Mouse (Mus musculus): Measurements from ENCODE around the gene 0610010F05Rik. TPM values are rescaled to one million over a fixed set of nuclear protein-coding genes. Genes with fewer than 3 reads are reported as not detected.
"Not testable (repeated sequence)": the region's sequence is repeated elsewhere in the genome, so short reads cannot be mapped to it uniquely, and the experiment has no call there.

Gene 0610010F05Rik
- polyA plus RNA-seq, 1 experiment from 2014 or later: 172 TPM

GRCm38 (mm10) chr11:23630664-23631063 is 2.8 kb downstream of the 0610010F05Rik start:
- no peak for ATAC-seq (ENCODE audit: low read depth)
- no peak overlapping the region for H3K4me2 ChIP-seq (ENCODE audit: low read depth, low read length)
- no peaks in the 10 kb centered on the region for H3K9me3 ChIP-seq (ENCODE audit: control insufficient read depth, low read length)

GRCm38 (mm10) chr11:23618995-23619394 is 14.4 kb downstream of the 0610010F05Rik start:
- 86% methylated on average over 5 of the region's 5 CpGs for WGBS
- no peak for ATAC-seq (ENCODE audit: low read depth)
- Histone ChIP-seq H3K27me3 (ENCODE audit: control insufficient read depth, insufficient read depth, low read length) (no peaks in the 10 kb centered on the region), H3K27ac (ENCODE audit: low read depth, low read length) (no peak overlapping the region), H3K36me3 (ENCODE audit: control insufficient read depth, insufficient read depth, low read length) (peaks cover 18% of the 10 kb centered on the region), H3K4me3 (ENCODE audit: low read depth, low read length) (no peak overlapping the region), H3K4me1 (ENCODE audit: control insufficient read depth, insufficient read depth, low read length) (no peaks in the 10 kb centered on the region), H3K9me3 (ENCODE audit: control insufficient read depth, low read length) (no peaks in the 10 kb centered on the region), H3K4me2 (ENCODE audit: low read depth, low read length) (no peak overlapping the region), H3K9ac (replicated peaks; ENCODE audit: low read depth, low read length) (no peak overlapping the region)

More at GRCm38 (mm10) chr11:23630664-23631063, 2.8 kb downstream of the 0610010F05Rik start:
- Histone ChIP-seq H3K4me3 (ENCODE audit: low read depth, low read length) (no peak overlapping the region), H3K9ac (replicated peaks; ENCODE audit: low read depth, low read length) (no peak overlapping the region), H3K27ac (ENCODE audit: low read depth, low read length) (no peak overlapping the region), H3K36me3 (ENCODE audit: control insufficient read depth, insufficient read depth, low read length) (peaks cover 9% of the 10 kb centered on the region), H3K27me3 (ENCODE audit: control insufficient read depth, insufficient read depth, low read length) (no peaks in the 10 kb centered on the region), H3K4me1 (ENCODE audit: control insufficient read depth, insufficient read depth, low read length) (peaks cover 5% of the 10 kb centered on the region; the same call in 1 of the 2 replicates)

GRCm38 (mm10) chr11:23614546-23614945 is 18.9 kb downstream of the 0610010F05Rik start:
- Histone ChIP-seq H3K27ac (ENCODE audit: low read depth, low read length) (no peak overlapping the region), H3K4me2 (ENCODE audit: low read depth, low read length) (no peak overlapping the region), H3K36me3 (ENCODE audit: control insufficient read depth, insufficient read depth, low read length) (peaks cover 30% of the 10 kb centered on the region), H3K4me3 (ENCODE audit: low read depth, low read length) (no peak overlapping the region), H3K27me3 (ENCODE audit: control insufficient read depth, insufficient read depth, low read length) (no peaks in the 10 kb centered on the region), H3K9me3 (ENCODE audit: control insufficient read depth, low read length) (no peaks in the 10 kb centered on the region), H3K4me1 (ENCODE audit: control insufficient read depth, insufficient read depth, low read length) (no peaks in the 10 kb centered on the region), H3K9ac (replicated peaks; ENCODE audit: low read depth, low read length) (no peak overlapping the region)
- 91% methylated on average over 5 of the region's 5 CpGs for WGBS
- no peak for ATAC-seq (ENCODE audit: low read depth)

- not testable (repeated sequence) for ATAC-seq (ENCODE audit: low read depth); H3K4me1 ChIP-seq (ENCODE audit: control insufficient read depth, insufficient read depth, low read length); H3K27ac ChIP-seq (ENCODE audit: low read depth, low read length); H3K9me3 ChIP-seq (ENCODE audit: control insufficient read depth, low read length); H3K9ac ChIP-seq (replicated peaks; ENCODE audit: low read depth, low read length); H3K4me2 ChIP-seq (ENCODE audit: low read depth, low read length); H3K4me3 ChIP-seq (ENCODE audit: low read depth, low read length); H3K27me3 ChIP-seq (ENCODE audit: control insufficient read depth, insufficient read depth, low read length)
- 92% methylated on average over 6 of the region's 6 CpGs for WGBS
- H3K36me3 ChIP-seq (ENCODE audit: control insufficient read depth, insufficient read depth, low read length): peaks cover 21% of the 10 kb centered on the region
These were observed 26.1 kb downstream of the 0610010F05Rik start for GRCm38 (mm10) chr11:23607291-23607690.

- H3K27ac ChIP-seq (ENCODE audit: low read depth, low read length): no peak overlapping the region
- no peak overlapping the region for H3K9ac ChIP-seq (replicated peaks; ENCODE audit: low read depth, low read length)
- peaks cover 30% of the 10 kb centered on the region for H3K36me3 ChIP-seq (ENCODE audit: control insufficient read depth, insufficient read depth, low read length)
- no peak overlapping the region for H3K4me3 ChIP-seq (ENCODE audit: low read depth, low read length)
- ATAC-seq (ENCODE audit: low read depth): no peak
- H3K4me1 ChIP-seq (ENCODE audit: control insufficient read depth, insufficient read depth, low read length): no peaks in the 10 kb centered on the region
- no peaks in the 10 kb centered on the region for H3K27me3 ChIP-seq (ENCODE audit: control insufficient read depth, insufficient read depth, low read length)
- 93% methylated on average over 7 of the region's 7 CpGs for WGBS
- no peak overlapping the region for H3K4me2 ChIP-seq (ENCODE audit: low read depth, low read length)
- no peaks in the 10 kb centered on the region for H3K9me3 ChIP-seq (ENCODE audit: control insufficient read depth, low read length)
These were observed 63.3 kb downstream of the 0610010F05Rik start for GRCm38 (mm10) chr11:23570130-23570529.

GRCm38 (mm10) chr11:23565761-23566160 is 67.7 kb downstream of the 0610010F05Rik start:
- H3K27me3 ChIP-seq (ENCODE audit: control insufficient read depth, insufficient read depth, low read length): no peaks in the 10 kb centered on the region
- peaks cover 17% of the 10 kb centered on the region for H3K36me3 ChIP-seq (ENCODE audit: control insufficient read depth, insufficient read depth, low read length)
- peak; percentile 79; the same call in 1 of the 2 replicates for ATAC-seq (ENCODE audit: low read depth)
- H3K4me1 ChIP-seq (ENCODE audit: control insufficient read depth, insufficient read depth, low read length): no peaks in the 10 kb centered on the region
- no peak overlapping the region for H3K4me2 ChIP-seq (ENCODE audit: low read depth, low read length)
- H3K4me3 ChIP-seq (ENCODE audit: low read depth, low read length): no peak overlapping the region
- no peak overlapping the region for H3K27ac ChIP-seq (ENCODE audit: low read depth, low read length)
- WGBS: 53% methylated on average over 6 of the region's 6 CpGs
- H3K9ac ChIP-seq (replicated peaks; ENCODE audit: low read depth, low read length): no peak overlapping the region
- no peaks in the 10 kb centered on the region for H3K9me3 ChIP-seq (ENCODE audit: control insufficient read depth, low read length)

- no peaks in the 10 kb centered on the region for H3K4me1 ChIP-seq (ENCODE audit: control insufficient read depth, insufficient read depth, low read length)
- WGBS: 69% methylated on average over 6 of the region's 6 CpGs
- no peak for ATAC-seq (ENCODE audit: low read depth)
- no peak overlapping the region for H3K4me2 ChIP-seq (ENCODE audit: low read depth, low read length)
- no peak overlapping the region for H3K4me3 ChIP-seq (ENCODE audit: low read depth, low read length)
- H3K36me3 ChIP-seq (ENCODE audit: control insufficient read depth, insufficient read depth, low read length): no peaks in the 10 kb centered on the region
- H3K27ac ChIP-seq (ENCODE audit: low read depth, low read length): no peak overlapping the region
- no peaks in the 10 kb centered on the region for H3K9me3 ChIP-seq (ENCODE audit: control insufficient read depth, low read length)
- H3K9ac ChIP-seq (replicated peaks; ENCODE audit: low read depth, low read length): no peak overlapping the region
- H3K27me3 ChIP-seq (ENCODE audit: control insufficient read depth, insufficient read depth, low read length): no peaks in the 10 kb centered on the region
These were observed 76.3 kb downstream of the 0610010F05Rik start for GRCm38 (mm10) chr11:23557039-23557630.

- H3K4me2 ChIP-seq (ENCODE audit: low read depth, low read length): no peak overlapping the region
- H3K9ac ChIP-seq (replicated peaks; ENCODE audit: low read depth, low read length): no peak overlapping the region
- H3K9me3 ChIP-seq (ENCODE audit: control insufficient read depth, low read length): no peaks in the 10 kb centered on the region
- no peak overlapping the region for H3K27ac ChIP-seq (ENCODE audit: low read depth, low read length)
- H3K36me3 ChIP-seq (ENCODE audit: control insufficient read depth, insufficient read depth, low read length): no peaks in the 10 kb centered on the region
- no peak overlapping the region for H3K4me3 ChIP-seq (ENCODE audit: low read depth, low read length)
- WGBS: 89% methylated on average over 2 of the region's 2 CpGs
- no peaks in the 10 kb centered on the region for H3K27me3 ChIP-seq (ENCODE audit: control insufficient read depth, insufficient read depth, low read length)
- ATAC-seq (ENCODE audit: low read depth): no peak
- H3K4me1 ChIP-seq (ENCODE audit: control insufficient read depth, insufficient read depth, low read length): no peaks in the 10 kb centered on the region
These were observed 96.0 kb downstream of the 0610010F05Rik start for GRCm38 (mm10) chr11:23537446-23537845.

- WGBS: 38% methylated on average over 5 of the region's 5 CpGs
- Histone ChIP-seq H3K9me3 (ENCODE audit: control insufficient read depth, low read length) (no peaks in the 10 kb centered on the region), H3K4me3 (ENCODE audit: low read depth, low read length) (no peak within 1 kb of the TSS), H3K27me3 (ENCODE audit: control insufficient read depth, insufficient read depth, low read length) (no peaks in the 10 kb centered on the region), H3K9ac (replicated peaks; ENCODE audit: low read depth, low read length) (no peak within 1 kb of the TSS), H3K36me3 (ENCODE audit: control insufficient read depth, insufficient read depth, low read length) (no peaks in the 10 kb centered on the region), H3K27ac (ENCODE audit: low read depth, low read length) (no peak within 1 kb of the TSS), H3K4me1 (ENCODE audit: control insufficient read depth, insufficient read depth, low read length) (no peaks in the 10 kb centered on the region), H3K4me2 (ENCODE audit: low read depth, low read length) (no peak within 1 kb of the TSS)
- ATAC-seq (ENCODE audit: low read depth): no peak
These were observed 112.8 kb downstream of the 0610010F05Rik start, which contains the start of gene 1700093K21Rik for GRCm38 (mm10) chr11:23520473-23521205. TSS of gene 1700093K21Rik (minus strand) at chr11:23521155.
